Mouse (Mus musculus) lung, adult 2 months (tissue): ENCODE measurements at regions not wholly inside any gene's neighbourhood (a gene's known extent, or its start where the extent isn't known, plus 50 kb on each side); places are given as distances from the start of the nearest gene placed in this dataset.

Experiments used
- DNase-seq: peaks from one replicate; pipeline ENCODE4 v3.0.0; 2022
- H3K4me1 ChIP-seq: fragments of 200-500 bp; 2 replicates; pipeline ENCODE4 v1.6.1; 2011; ENCODE audit warnings: low read length; ENCODE audit not compliant: control insufficient read depth, insufficient read depth
- H3K4me3 ChIP-seq: fragments of 200-500 bp; replicated peaks from 2 replicates; pipeline ENCODE3; 2011; ENCODE audit warnings: low read depth, mild to moderate bottlenecking, control low read depth, low read length; ENCODE audit errors: extremely low read depth
- CTCF ChIP-seq: fragments of 200-500 bp; IDR thresholded peaks from 2 replicates; pipeline ENCODE4 v1.5.1; 2011; ENCODE audit warnings: mild to moderate bottlenecking, low read length, control low read depth; ENCODE audit not compliant: insufficient read depth
- POLR2A ChIP-seq: fragments of 200-500 bp; IDR thresholded peaks from 2 replicates; pipeline ENCODE4 v1.6.1; 2011; ENCODE audit warnings: low read depth, mild to moderate bottlenecking, control low read depth, low read length, borderline replicate concordance; ENCODE audit errors: extremely low read depth
- WGBS: fragments of 180-500 bp; shearing (Covaris S2); methylation state at CpG from one replicate; pipeline ENCODE4 v1.1.7; 2018; 5-methylcytosine and 5-hydroxymethylcytosine counted together

- no peak for TF ChIP-seq POLR2A
- TF ChIP-seq CTCF = no peak
- WGBS = 66% methylated on average over 4 of the region's 4 CpGs
- DNase-seq = no peak
- Histone ChIP-seq H3K4me1 (no peaks in the 10 kb centered on the region), H3K4me3 (no peak overlapping the region)
Measured at GRCm38 (mm10) chr11:32948132-32948531, 123.7 kb upstream of the Smim23 start.

GRCm38 (mm10) chr11:32946481-32947001 lies 122.1 kb upstream of the Smim23 start:
- TF ChIP-seq CTCF = no peak
- TF ChIP-seq POLR2A = no peak
- no peak overlapping the region for H3K4me3 ChIP-seq
- 14% methylated on average over 3 of the region's 3 CpGs for WGBS
- DNase-seq = no peak
- no peaks in the 10 kb centered on the region for H3K4me1 ChIP-seq

- TF ChIP-seq CTCF (no peak), POLR2A (no peak)
- DNase-seq = no peak
- WGBS = 84% methylated on average over 2 of the region's 2 CpGs
- Histone ChIP-seq H3K4me1 (no peaks in the 10 kb centered on the region), H3K4me3 (no peak overlapping the region)
Measured at GRCm38 (mm10) chr11:32945071-32945470, 120.7 kb upstream of the Smim23 start.

- 67% methylated on average over 5 of the region's 5 CpGs for WGBS
Measured at GRCm38 (mm10) chr11:32941331-32942009, 117.1 kb upstream of the Smim23 start.

GRCm38 (mm10) chr11:32939102-32939501 lies 114.7 kb upstream of the Smim23 start:
- Histone ChIP-seq H3K4me1 (no peaks in the 10 kb centered on the region), H3K4me3 (no peak overlapping the region)
- no peak for DNase-seq
- TF ChIP-seq POLR2A (no peak), CTCF (no peak)
- WGBS = 83% methylated on average over 1 of the region's 1 CpGs

More at GRCm38 (mm10) chr11:32941331-32942009, 117.1 kb upstream of the Smim23 start:
- Histone ChIP-seq H3K4me1 (no peaks in the 10 kb centered on the region), H3K4me3 (no peak overlapping the region)
- no peak for DNase-seq
- no peak for TF ChIP-seq POLR2A
- TF ChIP-seq CTCF = no peak

GRCm38 (mm10) chr11:32937167-32937566 lies 112.8 kb upstream of the Smim23 start:
- TF ChIP-seq POLR2A (no peak), CTCF (no peak)
- DNase-seq = no peak
- Histone ChIP-seq H3K4me3 (no peak overlapping the region), H3K4me1 (no peaks in the 10 kb centered on the region)
- WGBS = 32% methylated on average over 1 of the region's 1 CpGs

- Histone ChIP-seq H3K4me1 (peaks cover 2% of the 10 kb centered on the region; the same call in 1 of the 2 replicates), H3K4me3 (no peak overlapping the region)
- WGBS = 69% methylated on average over 9 of the region's 9 CpGs
- no peak for TF ChIP-seq POLR2A
- TF ChIP-seq CTCF = no peak
- DNase-seq = no peak
Measured at GRCm38 (mm10) chr11:32931928-32932327, 107.5 kb upstream of the Smim23 start.

GRCm38 (mm10) chr11:32931018-32931417 lies 106.6 kb upstream of the Smim23 start:
- DNase-seq = no peak
- WGBS = 9% methylated on average over 14 of the region's 14 CpGs
- H3K4me3 ChIP-seq = no peak overlapping the region
- TF ChIP-seq CTCF (no peak), POLR2A (no peak)
- H3K4me1 ChIP-seq = peaks cover 2% of the 10 kb centered on the region; the same call in 1 of the 2 replicates

- 41% methylated on average over 2 of the region's 2 CpGs for WGBS
Measured at GRCm38 (mm10) chr11:32928837-32929236, 104.4 kb upstream of the Smim23 start.

GRCm38 (mm10) chr11:32925421-32926271 lies 101.2 kb upstream of the Smim23 start:
- Histone ChIP-seq H3K4me1 (peaks cover 5% of the 10 kb centered on the region; the same call in 1 of the 2 replicates), H3K4me3 (no peak overlapping the region)
- DNase-seq = peak; percentile 17
- TF ChIP-seq CTCF (no peak), POLR2A (no peak)
- WGBS = 15% methylated on average over 33 of the region's 33 CpGs

More at GRCm38 (mm10) chr11:32928837-32929236, 104.4 kb upstream of the Smim23 start:
- no peak for DNase-seq
- Histone ChIP-seq H3K4me1 (peaks cover 5% of the 10 kb centered on the region; the same call in 1 of the 2 replicates), H3K4me3 (no peak overlapping the region)
- no peak for TF ChIP-seq POLR2A
- TF ChIP-seq CTCF = no peak

- DNase-seq = no peak
- TF ChIP-seq CTCF = no peak
- TF ChIP-seq POLR2A = no peak
- Histone ChIP-seq H3K4me1 (peaks cover 5% of the 10 kb centered on the region; the same call in 1 of the 2 replicates), H3K4me3 (no peak overlapping the region)
- WGBS = 69% methylated on average over 7 of the region's 7 CpGs
Measured at GRCm38 (mm10) chr11:32924932-32925331, 100.5 kb upstream of the Smim23 start.
